Mouse (Mus musculus) embryonic facial prominence, embryonic 15.5 days (tissue): ENCODE measurements around the gene Ankrd33. TPM values are rescaled to one million over a fixed set of nuclear protein-coding genes. Genes with fewer than 3 reads are reported as not detected.

ENCODE experiments used
- ATAC-seq: fragments of 200-750 bp; cut with Nextera tagmentation; 2 replicates; pipeline ENCODE4 v1.8.0; 2017; ENCODE audit warnings: low read depth, moderate TSS enrichment; ENCODE audit not compliant: insufficient number of reproducible peaks, low FRiP score, low TSS enrichment
- H3K27ac ChIP-seq: fragments of 300-500 bp; sonication (generic); replicated peaks from 2 replicates; pipeline ENCODE4 v1.5.1; 2015; ENCODE audit warnings: mild to moderate bottlenecking, inconsistent platforms
- H3K27me3 ChIP-seq: fragments of 300-500 bp; sonication (generic); 2 replicates; pipeline ENCODE4 v1.6.1; 2015; ENCODE audit warnings: inconsistent platforms
- H3K36me3 ChIP-seq: fragments of 300-500 bp; sonication (generic); 2 replicates; pipeline ENCODE4 v1.6.1; 2015; ENCODE audit warnings: mild to moderate bottlenecking, inconsistent platforms
- H3K4me1 ChIP-seq: fragments of 300-500 bp; sonication (generic); 2 replicates; pipeline ENCODE4 v1.6.1; 2015; ENCODE audit warnings: inconsistent platforms
- H3K4me2 ChIP-seq: fragments of 300-500 bp; sonication (generic); replicated peaks from 2 replicates; pipeline ENCODE4 v1.6.1; 2015; ENCODE audit warnings: mild to moderate bottlenecking, inconsistent platforms
- H3K4me3 ChIP-seq: fragments of 300-500 bp; sonication (generic); replicated peaks from 2 replicates; pipeline ENCODE4 v1.5.1; 2015; ENCODE audit warnings: mild to moderate bottlenecking, inconsistent platforms
- H3K9ac ChIP-seq: fragments of 300-500 bp; sonication (generic); 2 replicates; pipeline ENCODE4 v1.6.1; 2015; ENCODE audit warnings: inconsistent platforms
- H3K9me3 ChIP-seq: fragments of 300-500 bp; sonication (generic); replicated peaks from 2 replicates; pipeline ENCODE4 v1.6.1; 2016; ENCODE audit warnings: inconsistent platforms
- WGBS: fragments of 180-500 bp; shearing (Covaris S2); methylation state at CpG from one replicate; pipeline ENCODE4 v1.1.7; 2015; 5-methylcytosine and 5-hydroxymethylcytosine counted together
- polyA plus RNA-seq: library from polyadenylated mRNA; unstranded; fragments of >200 nt; fragmentation: Nextera tagmentation; extraction: Ambion mirVana; gene quantifications from 2 replicates; pipeline ENCODE4 v1.2.1, GENCODE M21; 2015

The Ankrd33 gene
- polyA plus RNA-seq, 1 experiment from 2014 or later: not detected

- H3K36me3 ChIP-seq: no peaks in the 10 kb centered on the region
- no peak overlapping the region for H3K4me3 ChIP-seq
- peaks cover 11% of the 10 kb centered on the region for H3K4me1 ChIP-seq
- no peaks in the 10 kb centered on the region for H3K9me3 ChIP-seq
- no peak overlapping the region for H3K4me2 ChIP-seq
- ATAC-seq: no peak
- no peak overlapping the region for H3K9ac ChIP-seq
- no peak overlapping the region for H3K27ac ChIP-seq
- WGBS: 73% methylated on average over 4 of the region's 4 CpGs
- no peaks in the 10 kb centered on the region for H3K27me3 ChIP-seq
Measured at GRCm38 (mm10) chr15:101088291-101088690, 27.3 kb upstream of the Ankrd33 start.

GRCm38 (mm10) chr15:101091551-101091950 is 24.0 kb upstream of the Ankrd33 start:
- Histone ChIP-seq H3K4me1 (peaks cover 14% of the 10 kb centered on the region), H3K4me2 (no peak overlapping the region), H3K4me3 (no peak overlapping the region), H3K9me3 (no peaks in the 10 kb centered on the region), H3K27ac (no peak overlapping the region), H3K27me3 (no peaks in the 10 kb centered on the region), H3K9ac (no peak overlapping the region), H3K36me3 (no peaks in the 10 kb centered on the region)
- no peak for ATAC-seq
- WGBS: 92% methylated on average over 8 of the region's 8 CpGs

- no peak overlapping the region for H3K4me3 ChIP-seq
Measured at GRCm38 (mm10) chr15:101092121-101092828, 23.3 kb upstream of the Ankrd33 start.

GRCm38 (mm10) chr15:101092829-101093648 is 22.5 kb upstream of the Ankrd33 start:
- H3K9me3 ChIP-seq: no peaks in the 10 kb centered on the region
- no peak for ATAC-seq
- H3K36me3 ChIP-seq: no peaks in the 10 kb centered on the region
- no peak overlapping the region for H3K27ac ChIP-seq
- H3K4me3 ChIP-seq: no peak overlapping the region
- peaks cover 20% of the 10 kb centered on the region for H3K4me1 ChIP-seq
- H3K9ac ChIP-seq: no peak overlapping the region
- WGBS: 22% methylated on average over 25 of the region's 25 CpGs
- H3K27me3 ChIP-seq: no peaks in the 10 kb centered on the region
- H3K4me2 ChIP-seq: peak overlapping the region; percentile 6; the same call in 1 of the 2 replicates

More at GRCm38 (mm10) chr15:101092121-101092828, 23.3 kb upstream of the Ankrd33 start:
- Histone ChIP-seq H3K4me2 (no peak overlapping the region), H3K4me1 (peaks cover 14% of the 10 kb centered on the region), H3K27me3 (no peaks in the 10 kb centered on the region), H3K9ac (no peak overlapping the region), H3K36me3 (no peaks in the 10 kb centered on the region), H3K9me3 (no peaks in the 10 kb centered on the region), H3K27ac (no peak overlapping the region)
- 38% methylated on average over 14 of the region's 14 CpGs for WGBS
- no peak for ATAC-seq

GRCm38 (mm10) chr15:101093988-101094387 is 21.6 kb upstream of the Ankrd33 start:
- 0 out of 2 replicates have a peak, but pooled peaks have one; percentile 18 for ATAC-seq
- Histone ChIP-seq H3K4me3 (no peak overlapping the region), H3K27ac (no peak overlapping the region), H3K4me2 (no peak overlapping the region), H3K36me3 (no peaks in the 10 kb centered on the region), H3K9ac (no peak overlapping the region), H3K9me3 (no peaks in the 10 kb centered on the region), H3K4me1 (peaks cover 26% of the 10 kb centered on the region), H3K27me3 (no peaks in the 10 kb centered on the region)
- WGBS: 37% methylated on average over 6 of the region's 6 CpGs

GRCm38 (mm10) chr15:101094979-101095378 is 20.6 kb upstream of the Ankrd33 start:
- ATAC-seq: no peak
- H3K4me1 ChIP-seq: peaks cover 26% of the 10 kb centered on the region
- H3K27ac ChIP-seq: no peak overlapping the region

GRCm38 (mm10) chr15:101095392-101095791 is 20.2 kb upstream of the Ankrd33 start:
- H3K9me3 ChIP-seq: no peaks in the 10 kb centered on the region
- no peak overlapping the region for H3K4me2 ChIP-seq
- H3K36me3 ChIP-seq: no peaks in the 10 kb centered on the region
- H3K4me1 ChIP-seq: peaks cover 26% of the 10 kb centered on the region
- no peaks in the 10 kb centered on the region for H3K27me3 ChIP-seq
- no peak overlapping the region for H3K27ac ChIP-seq
- WGBS: 44% methylated on average over 3 of the region's 3 CpGs
- no peak overlapping the region for H3K9ac ChIP-seq
- ATAC-seq: no peak
- H3K4me3 ChIP-seq: no peak overlapping the region

More at GRCm38 (mm10) chr15:101094979-101095378, 20.6 kb upstream of the Ankrd33 start:
- Histone ChIP-seq H3K9ac (no peak overlapping the region), H3K9me3 (no peaks in the 10 kb centered on the region), H3K4me3 (no peak overlapping the region), H3K27me3 (no peaks in the 10 kb centered on the region), H3K36me3 (no peaks in the 10 kb centered on the region), H3K4me2 (no peak overlapping the region)
- 34% methylated on average over 9 of the region's 9 CpGs for WGBS

GRCm38 (mm10) chr15:101097985-101098651 is 17.4 kb upstream of the Ankrd33 start:
- peak overlapping the region; percentile 43 for H3K4me2 ChIP-seq
- H3K4me3 ChIP-seq: peak overlapping the region; percentile 6; the same call in 1 of the 2 replicates
- H3K9ac ChIP-seq: no peak overlapping the region; the same call in 1 of the 2 replicates
- 0 out of 2 replicates have a peak overlapping the region, but pooled peaks have one; percentile 45 for H3K27ac ChIP-seq
- H3K36me3 ChIP-seq: no peaks in the 10 kb centered on the region
- ATAC-seq: peak; percentile 21; the same call in 1 of the 2 replicates
- H3K4me1 ChIP-seq: peaks cover 16% of the 10 kb centered on the region
- 9% methylated on average over 28 of the region's 28 CpGs for WGBS
- H3K9me3 ChIP-seq: no peaks in the 10 kb centered on the region
- H3K27me3 ChIP-seq: no peaks in the 10 kb centered on the region

- Histone ChIP-seq H3K4me3 (no peak overlapping the region), H3K27me3 (no peaks in the 10 kb centered on the region), H3K4me1 (peaks cover 20% of the 10 kb centered on the region), H3K9me3 (no peaks in the 10 kb centered on the region), H3K9ac (no peak overlapping the region), H3K36me3 (no peaks in the 10 kb centered on the region), H3K4me2 (no peak overlapping the region), H3K27ac (no peak overlapping the region)
- 86% methylated on average over 3 of the region's 3 CpGs for WGBS
- ATAC-seq: no peak
Measured at GRCm38 (mm10) chr15:101100996-101101395, 14.6 kb upstream of the Ankrd33 start.

- Histone ChIP-seq H3K9ac (no peak overlapping the region), H3K4me3 (no peak overlapping the region)
Measured at GRCm38 (mm10) chr15:101103605-101104304, 11.8 kb upstream of the Ankrd33 start.

More at GRCm38 (mm10) chr15:101103605-101104304, 11.8 kb upstream of the Ankrd33 start:
- no peaks in the 10 kb centered on the region for H3K36me3 ChIP-seq
- H3K4me1 ChIP-seq: peaks cover 11% of the 10 kb centered on the region
- H3K4me2 ChIP-seq: no peak overlapping the region
- no peak for ATAC-seq
- whole genome bisulfite sequencing: 69% methylated on average over 9 of the region's 9 CpGs
- no peaks in the 10 kb centered on the region for H3K27me3 ChIP-seq
- H3K9me3 ChIP-seq: no peaks in the 10 kb centered on the region
- H3K27ac ChIP-seq: no peak overlapping the region
